Mouse (Mus musculus): ENCODE results near the gene Rps6ka2. TPM values are rescaled to one million over a fixed set of nuclear protein-coding genes. Genes with fewer than 3 reads are reported as not detected.

Rps6ka2 gene
- polyA plus RNA-seq, 2 experiments = 12.1 to 13.8 TPM

GRCm38 (mm10) chr17:7206434-7207145 is 36.7 kb downstream of the Rps6ka2 start:
- WGBS = 76% methylated on average over 6 of the region's 6 CpGs
- ATAC-seq (ENCODE audit: low FRiP score, low read depth) (no peak), DNase-seq (ENCODE audit: low spot score) (no peak)
- Histone ChIP-seq H3K9ac (ENCODE audit: low read depth, low read length, severe bottlenecking) (no peak overlapping the region), H3K4me1 (ENCODE audit: control insufficient read depth, insufficient read depth, low read length) (peaks cover 19% of the 10 kb centered on the region), H3K36me3 (ENCODE audit: control insufficient read depth, insufficient read depth, low read length) (no peaks in the 10 kb centered on the region), H3K4me3 (replicated peaks; ENCODE audit: low read length) (no peak overlapping the region), H3K27ac (replicated peaks; ENCODE audit: low read depth, low read length) (no peak overlapping the region), H3K27me3 (ENCODE audit: control insufficient read depth, insufficient read depth, low read length) (no peaks in the 10 kb centered on the region), H3K4me2 (replicated peaks; ENCODE audit: low read depth, low read length, severe bottlenecking) (no peak overlapping the region), H3K9me3 (ENCODE audit: control insufficient read depth, low read length) (no peaks in the 10 kb centered on the region)
- TF ChIP-seq POLR2A (IDR thresholded peaks at IDR 0.05; ENCODE audit: borderline replicate concordance, extremely low read depth, insufficient read depth, insufficient read length) = no peak

GRCm38 (mm10) chr17:7210648-7211047 is 40.7 kb downstream of the Rps6ka2 start:
- Histone ChIP-seq H3K9ac (ENCODE audit: low read depth, low read length, severe bottlenecking) (no peak overlapping the region), H3K27ac (replicated peaks; ENCODE audit: low read depth, low read length) (no peak overlapping the region), H3K4me2 (replicated peaks; ENCODE audit: low read depth, low read length, severe bottlenecking) (no peak overlapping the region), H3K4me1 (ENCODE audit: control insufficient read depth, insufficient read depth, low read length) (peaks cover 6% of the 10 kb centered on the region), H3K9me3 (ENCODE audit: control insufficient read depth, low read length) (no peaks in the 10 kb centered on the region), H3K36me3 (ENCODE audit: control insufficient read depth, insufficient read depth, low read length) (no peaks in the 10 kb centered on the region), H3K27me3 (ENCODE audit: control insufficient read depth, insufficient read depth, low read length) (no peaks in the 10 kb centered on the region), H3K4me3 (replicated peaks; ENCODE audit: low read length) (no peak overlapping the region)
- DNase-seq (ENCODE audit: low spot score) = no peak
- 55% methylated on average over 11 of the region's 11 CpGs for WGBS
- TF ChIP-seq POLR2A (IDR thresholded peaks at IDR 0.05; ENCODE audit: borderline replicate concordance, extremely low read depth, insufficient read depth, insufficient read length) = no peak
- no peak for ATAC-seq (ENCODE audit: low FRiP score, low read depth)

GRCm38 (mm10) chr17:7211893-7212292 is 42.0 kb downstream of the Rps6ka2 start:
- no peak overlapping the region for H3K4me3 ChIP-seq (replicated peaks; ENCODE audit: low read length)
- no peak for DNase-seq (ENCODE audit: low spot score)
- H3K27ac ChIP-seq (replicated peaks; ENCODE audit: low read depth, low read length) = no peak overlapping the region
- H3K9ac ChIP-seq (ENCODE audit: low read depth, low read length, severe bottlenecking) = no peak overlapping the region
- no peaks in the 10 kb centered on the region for H3K9me3 ChIP-seq (ENCODE audit: control insufficient read depth, low read length)
- 85% methylated on average over 4 of the region's 4 CpGs for WGBS
- H3K27me3 ChIP-seq (ENCODE audit: control insufficient read depth, insufficient read depth, low read length) = no peaks in the 10 kb centered on the region
- no peak for TF ChIP-seq POLR2A (IDR thresholded peaks at IDR 0.05; ENCODE audit: borderline replicate concordance, extremely low read depth, insufficient read depth, insufficient read length)
- H3K36me3 ChIP-seq (ENCODE audit: control insufficient read depth, insufficient read depth, low read length) = no peaks in the 10 kb centered on the region
- no peak for ATAC-seq (ENCODE audit: low FRiP score, low read depth)
- H3K4me1 ChIP-seq (ENCODE audit: control insufficient read depth, insufficient read depth, low read length) = no peaks in the 10 kb centered on the region
- H3K4me2 ChIP-seq (replicated peaks; ENCODE audit: low read depth, low read length, severe bottlenecking) = no peak overlapping the region

- TF ChIP-seq POLR2A (IDR thresholded peaks at IDR 0.05; ENCODE audit: borderline replicate concordance, extremely low read depth, insufficient read depth, insufficient read length) = no peak
- H3K4me2 ChIP-seq (replicated peaks; ENCODE audit: low read depth, low read length, severe bottlenecking) = no peak overlapping the region
- no peaks in the 10 kb centered on the region for H3K36me3 ChIP-seq (ENCODE audit: control insufficient read depth, insufficient read depth, low read length)
- no peaks in the 10 kb centered on the region for H3K27me3 ChIP-seq (ENCODE audit: control insufficient read depth, insufficient read depth, low read length)
- 77% methylated on average over 2 of the region's 2 CpGs for WGBS
- ATAC-seq (ENCODE audit: low FRiP score, low read depth) (no peak), DNase-seq (ENCODE audit: low spot score) (no peak)
- no peak overlapping the region for H3K27ac ChIP-seq (replicated peaks; ENCODE audit: low read depth, low read length)
- peaks cover 3% of the 10 kb centered on the region; the same call in 1 of the 2 replicates for H3K4me1 ChIP-seq (ENCODE audit: control insufficient read depth, insufficient read depth, low read length)
- H3K4me3 ChIP-seq (replicated peaks; ENCODE audit: low read length) = no peak overlapping the region
- H3K9me3 ChIP-seq (ENCODE audit: control insufficient read depth, low read length) = no peaks in the 10 kb centered on the region
- H3K9ac ChIP-seq (ENCODE audit: low read depth, low read length, severe bottlenecking) = no peak overlapping the region
Observed at GRCm38 (mm10) chr17:7213214-7213613, 43.3 kb downstream of the Rps6ka2 start.

GRCm38 (mm10) chr17:7214061-7214460 is 44.1 kb downstream of the Rps6ka2 start:
- no peak overlapping the region for H3K27ac ChIP-seq (replicated peaks; ENCODE audit: low read depth, low read length)
- H3K4me1 ChIP-seq (ENCODE audit: control insufficient read depth, insufficient read depth, low read length) = peaks cover 6% of the 10 kb centered on the region; the same call in 1 of the 2 replicates
- no peak for DNase-seq (ENCODE audit: low spot score)
- H3K36me3 ChIP-seq (ENCODE audit: control insufficient read depth, insufficient read depth, low read length) = no peaks in the 10 kb centered on the region
- whole genome bisulfite sequencing = 100% methylated on average over 3 of the region's 3 CpGs
- H3K27me3 ChIP-seq (ENCODE audit: control insufficient read depth, insufficient read depth, low read length) = no peaks in the 10 kb centered on the region
- no peaks in the 10 kb centered on the region for H3K9me3 ChIP-seq (ENCODE audit: control insufficient read depth, low read length)
- H3K4me2 ChIP-seq (replicated peaks; ENCODE audit: low read depth, low read length, severe bottlenecking) = no peak overlapping the region
- H3K4me3 ChIP-seq (replicated peaks; ENCODE audit: low read length) = no peak overlapping the region
- no peak overlapping the region for H3K9ac ChIP-seq (ENCODE audit: low read depth, low read length, severe bottlenecking)
- ATAC-seq (ENCODE audit: low FRiP score, low read depth) = no peak
- no peak for TF ChIP-seq POLR2A (IDR thresholded peaks at IDR 0.05; ENCODE audit: borderline replicate concordance, extremely low read depth, insufficient read depth, insufficient read length)
